In the genomic region with DNA sequence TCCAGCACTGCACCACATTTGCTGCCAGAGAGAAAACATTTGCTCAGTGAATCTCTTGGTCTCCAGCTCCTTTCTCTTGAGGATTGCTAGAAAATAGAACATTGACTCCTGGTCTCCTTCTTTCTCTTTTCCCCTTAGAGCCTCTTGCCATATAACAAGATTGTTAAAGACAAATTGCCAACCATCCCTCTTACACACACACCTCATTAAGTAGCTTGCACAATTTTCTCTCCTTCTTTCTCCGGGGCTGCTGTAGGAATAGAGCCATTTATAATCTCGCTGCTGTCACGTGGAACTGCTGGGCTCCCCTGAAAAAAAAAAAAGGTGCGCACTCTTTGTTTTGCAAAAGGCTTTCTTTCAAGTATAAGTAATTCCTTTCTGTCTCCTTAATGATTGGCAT, we compare ENCODE assay signal across 12 mouse cellular contexts.
"Had no signal": no experiment of that assay in that cellular context is flagged by ENCODE, and none has a peak within 500 bp of the region (broad histone marks: within the 10 kb centered on the region; RNA-seq: fewer than 3 reads in every experiment).

No protein-coding gene starts in this region.

- H3K9me3 ChIP-seq: limb, embryonic 15.5 days; liver, embryonic 12.5 days; midbrain, embryonic 10.5 days had no signal

- H3K27ac ChIP-seq: kidney, postnatal 0 days; limb, embryonic 15.5 days; liver, embryonic 12.5 days; midbrain, embryonic 10.5 days; stomach, postnatal 0 days had no signal

- DNase-seq: kidney, adult 11 months; kidney, adult 9 months; left cerebral cortex, postnatal 4 days; lung, embryonic 14.5 days; lung, postnatal 4 days; midbrain, embryonic 14.5 days; thymus, postnatal 4 days had no signal

- H3K4me3 ChIP-seq: limb, embryonic 15.5 days; liver, embryonic 12.5 days; midbrain, embryonic 10.5 days had no signal

- H3K4me1 ChIP-seq: liver, embryonic 12.5 days; midbrain, embryonic 10.5 days had no signal

- H3K4me2 ChIP-seq: limb, embryonic 15.5 days; liver, embryonic 12.5 days; lung, embryonic 14.5 days had no signal

- H3K27me3 ChIP-seq: limb, embryonic 15.5 days; liver, embryonic 12.5 days had no signal

- H3K36me3 ChIP-seq: limb, embryonic 15.5 days; liver, embryonic 12.5 days; midbrain, embryonic 10.5 days had no signal

- H3K9ac ChIP-seq: limb, embryonic 15.5 days; liver, embryonic 12.5 days; lung, embryonic 14.5 days had no signal

- ATAC-seq: liver, embryonic 12.5 days had no signal
